Mouse (Mus musculus) embryo, embryonic 10.5 days (tissue): Measurements from ENCODE around the gene Mettl26.
A peak's percentile ranks its signal among the peaks of the same experiment; 100 is the strongest.
"Not testable (repeated sequence)": the region's sequence is repeated elsewhere in the genome, so short reads cannot be mapped to it uniquely, and the experiment has no call there.

Source experiments
- DNase-seq: peaks from one replicate; pipeline ENCODE4 v3.0.0-alpha.2; 2015; ENCODE audit warnings: low spot score

Mettl26 gene

GRCm38 (mm10) chr17:25868601-25869191, 6.2 kb upstream of the Mettl26 start, which contains the start of gene Mcrip2:
TSS of gene Mcrip2 (minus strand) at chr17:25868764.
- peak; percentile 89 for DNase-seq

GRCm38 (mm10) chr17:25869498-25869897, 5.4 kb upstream of the Mettl26 start:
- DNase-seq = no peak

GRCm38 (mm10) chr17:25869954-25870353, 4.9 kb upstream of the Mettl26 start:
- no peak for DNase-seq

GRCm38 (mm10) chr17:25871566-25871965, 3.3 kb upstream of the Mettl26 start:
- not testable (repeated sequence) for DNase-seq

GRCm38 (mm10) chr17:25872676-25873075, 2.2 kb upstream of the Mettl26 start:
- DNase-seq = no peak

GRCm38 (mm10) chr17:25873405-25874147, 1.3 kb upstream of the Mettl26 start:
- DNase-seq = peak; percentile 24

- no peak for DNase-seq
Observed at GRCm38 (mm10) chr17:25874148-25874720, 640 bp upstream of the Mettl26 start.

- DNase-seq = peak; percentile 94
Observed at GRCm38 (mm10) chr17:25875171-25876136, 580 bp downstream of the Mettl26 start.

GRCm38 (mm10) chr17:25876347-25876915, 1.6 kb downstream of the Mettl26 start:
- DNase-seq = peak; percentile 13

GRCm38 (mm10) chr17:25877025-25877424, 2.2 kb downstream of the Mettl26 start:
- no peak for DNase-seq

GRCm38 (mm10) chr17:25877741-25878610, 3.1 kb downstream of the Mettl26 start:
- DNase-seq = no peak

- DNase-seq = no peak
Observed at GRCm38 (mm10) chr17:25878611-25879180, 3.8 kb downstream of the Mettl26 start.

GRCm38 (mm10) chr17:25879261-25879660, 4.4 kb downstream of the Mettl26 start:
- DNase-seq = peak; percentile 75

GRCm38 (mm10) chr17:25879750-25880149, 4.9 kb downstream of the Mettl26 start:
- no peak for DNase-seq

- peak; percentile 84 for DNase-seq
Observed at GRCm38 (mm10) chr17:25880196-25880910, 5.5 kb downstream of the Mettl26 start, which contains the start of gene Wfikkn1. TSS of gene Wfikkn1 (minus strand) at chr17:25880858.

GRCm38 (mm10) chr17:25880913-25881641, 6.2 kb downstream of the Mettl26 start:
- peak; percentile 94 for DNase-seq

GRCm38 (mm10) chr17:25881691-25882090, 6.8 kb downstream of the Mettl26 start:
- DNase-seq = peak; percentile 79

- peak; percentile 44 for DNase-seq
Observed at GRCm38 (mm10) chr17:25882306-25882705, 7.4 kb downstream of the Mettl26 start.

- no peak for DNase-seq
Observed at GRCm38 (mm10) chr17:25883268-25883667, 8.4 kb downstream of the Mettl26 start.
